Comparison of ENCODE assay signal across 20 mouse cellular contexts in the genomic region with DNA sequence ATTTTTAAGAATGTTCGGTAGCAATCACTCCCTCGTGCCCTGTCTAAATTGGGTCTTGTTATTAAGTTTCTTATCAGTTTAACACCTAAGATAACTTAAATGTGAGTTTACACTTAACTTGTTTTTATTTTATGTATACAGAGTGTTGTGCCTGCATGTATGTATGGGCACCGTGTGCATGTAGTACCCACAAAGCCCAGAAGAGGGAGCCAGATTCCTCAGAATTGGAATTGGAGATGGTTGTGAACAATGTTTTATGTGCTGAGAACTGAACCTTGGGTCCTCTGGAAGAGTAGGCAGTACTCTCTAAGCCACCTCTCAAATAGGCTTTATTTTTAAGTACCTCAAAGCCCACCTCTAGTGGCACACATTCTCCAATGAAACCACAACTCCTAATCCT. TPM values are rescaled to one million over a fixed set of nuclear protein-coding genes. Genes with fewer than 3 reads are reported as not detected.
DNase-seq lines count a peak whose midpoint lies in the region; ATAC-seq and TF ChIP-seq lines count a peak whose summit lies in the region.
"Had no signal": no experiment of that assay in that cellular context is flagged by ENCODE, and none has a peak within 500 bp of the region (broad histone marks: within the 10 kb centered on the region; RNA-seq: fewer than 3 reads in every experiment).

No protein-coding gene starts in this region.

- no peaks in the 10 kb centered on the region for H3K27me3 ChIP-seq in intestine, postnatal 0 days (replicated peaks; ENCODE audit: control insufficient read depth, insufficient read depth, low read length)
- no peaks in the 10 kb centered on the region for H3K27me3 ChIP-seq in intestine, embryonic 16.5 days (replicated peaks; ENCODE audit: control insufficient read depth, insufficient read depth, low read length)
- no peaks in the 10 kb centered on the region for H3K27me3 ChIP-seq in lung, embryonic 14.5 days (ENCODE audit: insufficient read depth, low read length)
- H3K27me3 ChIP-seq: hindbrain, embryonic 12.5 days had no signal

- in situ Hi-C loops in ES-E14 (cut with MboI; ENCODE audit: low sequenced_read_pairs in 2 of 2, unreplicated experiment in 2 of 2): no loop called here

- peak; percentile 45 for TF ChIP-seq CTCF in intestine, postnatal 0 days (IDR thresholded peaks at IDR 0.05; ENCODE audit: low read depth)
- peak; percentile 47 for TF ChIP-seq CTCF in lung, embryonic 14.5 days (IDR thresholded peaks at IDR 0.05; ENCODE audit: low read depth)
- TF ChIP-seq CTCF in lung, adult 2 months (IDR thresholded peaks at IDR 0.05; ENCODE audit: insufficient read depth, low read length): no peak
- peak; percentile 45; the same call in 1 of the 2 replicates for TF ChIP-seq CTCF in brain, embryonic 14.5 days (IDR thresholded peaks at IDR 0.05; ENCODE audit: borderline replicate concordance, extremely low read depth, insufficient read depth, insufficient read length)

- no peak overlapping the region for H3K27ac ChIP-seq in intestine, postnatal 0 days (ENCODE audit: low read depth, low read length)
- H3K27ac ChIP-seq in intestine, embryonic 16.5 days (ENCODE audit: low read length): no peak overlapping the region
- no peak overlapping the region for H3K27ac ChIP-seq in lung, embryonic 14.5 days (ENCODE audit: low read depth)
- H3K27ac ChIP-seq in ES-E14 (ENCODE audit: insufficient read depth, low read depth, low read length, poor library complexity, severe bottlenecking): no peak overlapping the region
- H3K27ac ChIP-seq: embryonic facial prominence, embryonic 10.5 days; hindbrain, embryonic 12.5 days; macrophage had no signal

- no peak overlapping the region for H3K9ac ChIP-seq in intestine, postnatal 0 days (ENCODE audit: low read depth, low read length)
- H3K9ac ChIP-seq in intestine, embryonic 16.5 days (ENCODE audit: low read depth, low read length): no peak overlapping the region
- H3K9ac ChIP-seq in lung, embryonic 14.5 days: no peak overlapping the region
- H3K9ac ChIP-seq in ES-E14 (ENCODE audit: insufficient read depth, low read depth, low read length, poor library complexity, severe bottlenecking): no peak overlapping the region
- H3K9ac ChIP-seq: hindbrain, embryonic 12.5 days had no signal

- DNase-seq in lung, embryonic 14.5 days: no peak
- DNase-seq in lung, adult 2 months: no peak
- DNase-seq in ES-E14 (ENCODE audit: low read depth, low spot score): peak; percentile 26
- DNase-seq in brain, embryonic 14.5 days (ENCODE audit: low read depth): no peak
- no peak for DNase-seq in cerebellum, postnatal 10 days
- DNase-seq: cerebellum, adult 8-10 months; gastrocnemius, postnatal 25 days; kidney, adult 11 months; kidney, postnatal 25 days; lung, adult 18-20 months; thymus, postnatal 14 days had no signal

- ATAC-seq in intestine, postnatal 0 days: no peak
- ATAC-seq in intestine, embryonic 16.5 days: no peak
- ATAC-seq in lung, embryonic 14.5 days (ENCODE audit: insufficient read depth): no peak

- WGBS in intestine, postnatal 0 days: 94% methylated on average over 3 of the region's 3 CpGs
- WGBS in intestine, embryonic 16.5 days: 94% methylated on average over 3 of the region's 3 CpGs
- 84% methylated on average over 3 of the region's 3 CpGs for WGBS in lung, embryonic 14.5 days
- 86% methylated on average over 3 of the region's 3 CpGs for WGBS in lung, adult 2 months

- no peaks in the 10 kb centered on the region for H3K4me1 ChIP-seq in intestine, postnatal 0 days (replicated peaks; ENCODE audit: control insufficient read depth, insufficient read depth, low read length)
- H3K4me1 ChIP-seq in intestine, embryonic 16.5 days (ENCODE audit: control insufficient read depth, insufficient read depth, low read length): no peaks in the 10 kb centered on the region
- no peaks in the 10 kb centered on the region for H3K4me1 ChIP-seq in lung, embryonic 14.5 days (ENCODE audit: insufficient read depth)
- H3K4me1 ChIP-seq in lung, adult 2 months (ENCODE audit: control insufficient read depth, insufficient read depth, low read length): no peaks in the 10 kb centered on the region
- H3K4me1 ChIP-seq in ES-E14 (ENCODE audit: control insufficient read depth in 2 of 2, insufficient read depth in 2 of 2, low read length in 2 of 2, poor library complexity in 1 of 2): no peaks in the 10 kb centered on the region
- H3K4me1 ChIP-seq: embryonic facial prominence, embryonic 10.5 days had no signal

- H3K4me3 ChIP-seq in intestine, postnatal 0 days (ENCODE audit: low read depth, low read length): no peak overlapping the region
- H3K4me3 ChIP-seq in intestine, embryonic 16.5 days (ENCODE audit: low read length): no peak overlapping the region
- H3K4me3 ChIP-seq in lung, embryonic 14.5 days (ENCODE audit: low read depth, low read length): no peak overlapping the region
- no peak overlapping the region for H3K4me3 ChIP-seq in lung, adult 2 months (replicated peaks; ENCODE audit: extremely low read depth, low read depth, low read length)
- H3K4me3 ChIP-seq in ES-E14 (ENCODE audit: insufficient read depth in 1 of 2, low read depth in 1 of 2, low read length in 2 of 2, poor library complexity in 1 of 2, severe bottlenecking in 1 of 2): no peak overlapping the region
- H3K4me3 ChIP-seq: embryonic facial prominence, embryonic 10.5 days; hindbrain, embryonic 12.5 days had no signal

- no peaks in the 10 kb centered on the region for H3K9me3 ChIP-seq in intestine, postnatal 0 days (ENCODE audit: control insufficient read depth)
- no peaks in the 10 kb centered on the region for H3K9me3 ChIP-seq in intestine, embryonic 16.5 days (ENCODE audit: control insufficient read depth, low read length)
- no peaks in the 10 kb centered on the region; the same call in 1 of the 2 replicates for H3K9me3 ChIP-seq in lung, embryonic 14.5 days (ENCODE audit: low read depth, low read length)
- no peaks in the 10 kb centered on the region for H3K9me3 ChIP-seq in ES-E14 (ENCODE audit: control insufficient read depth, insufficient read depth, low read depth, low read length)
- H3K9me3 ChIP-seq: embryonic facial prominence, embryonic 10.5 days; hindbrain, embryonic 12.5 days had no signal

- H3K4me2 ChIP-seq in intestine, postnatal 0 days (replicated peaks; ENCODE audit: low read depth): no peak overlapping the region
- H3K4me2 ChIP-seq in intestine, embryonic 16.5 days (ENCODE audit: low read depth, low read length): no peak overlapping the region
- H3K4me2 ChIP-seq in lung, embryonic 14.5 days: no peak overlapping the region
- H3K4me2 ChIP-seq: hindbrain, embryonic 12.5 days; midbrain, embryonic 11.5 days had no signal

- H3K36me3 ChIP-seq in intestine, postnatal 0 days (ENCODE audit: control insufficient read depth, insufficient read depth): no peaks in the 10 kb centered on the region
- no peaks in the 10 kb centered on the region for H3K36me3 ChIP-seq in intestine, embryonic 16.5 days (ENCODE audit: control insufficient read depth, insufficient read depth, low read length)
- no peaks in the 10 kb centered on the region for H3K36me3 ChIP-seq in lung, embryonic 14.5 days (ENCODE audit: insufficient read depth)
- no peaks in the 10 kb centered on the region for H3K36me3 ChIP-seq in ES-E14 (ENCODE audit: control insufficient read depth, insufficient read depth, low read length, poor library complexity, severe bottlenecking)
- H3K36me3 ChIP-seq: embryonic facial prominence, embryonic 10.5 days; hindbrain, embryonic 12.5 days had no signal

- TF ChIP-seq POLR2A in lung, adult 2 months (IDR thresholded peaks at IDR 0.05; ENCODE audit: borderline replicate concordance, extremely low read depth, low read depth, low read length): no peak
- no peak for TF ChIP-seq POLR2A in brain, embryonic 14.5 days (IDR thresholded peaks at IDR 0.05; ENCODE audit: borderline replicate concordance, extremely low read depth, insufficient read depth, insufficient read length, poor library complexity, severe bottlenecking)

TF ChIP-seq in ES-E14, 5 proteins besides CTCF, POLR2A, EP300 and RAD21:
- no peak for TF ChIP-seq ZNF384 (IDR thresholded peaks at IDR 0.05; ENCODE audit: low read depth, low read length)

RNA-seq across cellular contexts. Expression of a gene that starts 38.7 kb away (rescaled TPM):
- polyA plus RNA-seq in intestine, postnatal 0 days (2015; fragmentation: Nextera tagmentation; extraction: Ambion mirVana): not detected in 2 replicates
- polyA plus RNA-seq in intestine, embryonic 16.5 days (2015; fragmentation: Nextera tagmentation; extraction: Ambion mirVana): not detected in 2 replicates
- polyA plus RNA-seq in lung, embryonic 14.5 days (2014; fragmentation: Nextera tagmentation; extraction: Ambion mirVana): 0.46 TPM in 1 of 2 replicates, not detected in the other
- 0.14 and 0.24 TPM in 2 replicates for polyA plus RNA-seq in lung, adult 2 months (2012; rRNA removed)
- 10.3 and 10.6 TPM in 2 replicates for total RNA-seq in ES-E14 (2012; rRNA removed)
- 210 and 269 TPM in 2 replicates for polyA plus RNA-seq in brain, embryonic 14.5 days (2012; rRNA removed)
- total RNA-seq: adrenal gland, adult 18-20 months; common myeloid progenitor, adult 5-6 weeks; monocyte, adult 5-6 weeks had no signal
- polyA plus RNA-seq: macrophage had no signal

Comparison
In these comparisons a context has a peak if more than half of its experiments do, and no peak if none do; other contexts are left out.
1. RNA of a gene that starts 38.7 kb away (polyA plus RNA-seq): 210 to 269 TPM in brain, embryonic 14.5 days; 0.14 to 0.24 TPM in lung, adult 2 months, not detected in intestine, postnatal 0 days, not detected in intestine, embryonic 16.5 days and 0.46 TPM in lung, embryonic 14.5 days; every median in the first group is over 100 times any median in the second.